Mouse (Mus musculus) G1E-ER4 (cell line): Measurements from ENCODE around the gene Abhd14b. TPM values are rescaled to one million over a fixed set of nuclear protein-coding genes. Genes with fewer than 3 reads are reported as not detected.

Source experiments
- GATA1 ChIP-seq: IDR thresholded peaks from one replicate; pipeline ENCODE4 v1.8.0; 2012; ENCODE audit warnings: low read length, inconsistent platforms
- polyA plus RNA-seq: library from polyadenylated mRNA; stranded (reverse); fragments of >175 nt; gene quantifications from 2 replicates; pipeline ENCODE4 v1.2.3, GENCODE M21; 2012

Gene Abhd14b
- polyA plus RNA-seq, 1 experiment: 1.1 TPM

DNA sequence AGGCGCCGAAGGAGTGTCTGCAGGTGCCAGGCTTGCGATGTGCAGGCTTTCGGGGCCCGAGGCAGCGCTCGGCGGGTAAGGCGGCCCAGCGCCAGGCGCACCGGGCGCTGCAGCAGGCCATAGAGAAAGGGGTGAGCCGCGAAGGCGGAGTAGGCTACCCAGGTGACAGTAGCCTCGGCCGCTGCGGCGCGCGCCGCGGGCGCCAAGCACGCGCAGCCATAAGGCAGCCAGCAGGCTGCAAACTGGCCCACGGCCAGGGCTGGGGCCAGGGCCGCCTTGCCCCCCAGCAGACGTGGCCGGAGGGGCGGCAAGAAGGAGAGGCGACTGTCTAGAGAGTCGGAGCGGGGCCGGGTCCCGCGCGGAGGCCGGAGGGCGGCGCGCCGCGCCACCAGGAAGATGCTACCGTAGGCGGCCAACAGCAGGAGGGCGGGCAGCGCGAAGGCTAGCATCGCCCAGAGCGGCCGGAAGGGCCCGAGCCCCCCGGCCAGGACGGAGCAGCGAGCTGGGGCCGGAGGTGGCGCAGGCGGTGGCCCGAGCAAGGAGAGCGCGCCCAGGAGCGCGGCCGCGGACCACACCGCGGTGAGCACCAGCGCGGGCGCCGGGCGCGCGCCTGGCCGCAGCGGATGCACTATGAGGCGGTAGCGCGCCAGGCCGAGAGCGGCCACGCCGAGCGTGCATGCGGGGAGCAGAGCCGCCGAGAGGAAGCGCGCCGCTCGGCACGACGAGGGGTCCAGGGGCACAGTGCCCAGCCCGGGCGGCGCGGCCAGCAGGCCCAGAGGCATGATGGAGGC is 17.7 kb downstream of the Abhd14b start:
- TF ChIP-seq GATA1: no peak

DNA sequence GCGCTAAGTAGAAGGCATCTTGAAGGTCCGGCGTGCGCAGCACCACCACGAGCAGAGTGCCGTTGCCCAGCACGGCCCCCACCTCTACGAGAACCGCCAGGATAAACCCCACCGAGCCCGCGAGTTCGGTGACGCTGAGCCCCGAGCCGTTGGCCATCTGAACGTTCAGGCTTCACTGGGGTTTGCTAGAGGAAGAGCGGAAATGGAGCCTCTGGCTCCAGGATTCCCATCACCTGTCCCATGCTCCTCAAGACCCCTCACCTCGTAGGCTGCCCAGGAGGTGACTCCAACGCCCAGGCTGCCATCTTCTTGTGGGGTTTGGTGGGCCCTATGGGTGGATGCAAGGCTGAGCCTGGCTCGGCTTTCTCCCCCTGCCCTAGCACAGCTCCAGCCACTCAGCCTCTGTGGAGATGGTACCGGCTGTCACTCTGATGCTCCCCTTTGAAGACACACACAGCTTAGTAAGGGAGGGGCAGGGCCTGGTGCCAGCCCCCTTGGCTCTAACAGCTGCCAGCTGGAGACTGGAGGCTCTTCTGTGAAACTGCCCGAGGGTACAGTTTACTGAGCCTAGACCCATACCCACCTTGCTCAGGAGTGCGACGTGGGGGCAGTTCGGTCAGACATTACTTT is 18.4 kb downstream of the Abhd14b start, which contains the start of gene Gpr62:
Gpr62 (minus strand) TSS at position 368 of the 630 bp plus-strand sequence.
- no peak for TF ChIP-seq GATA1

DNA sequence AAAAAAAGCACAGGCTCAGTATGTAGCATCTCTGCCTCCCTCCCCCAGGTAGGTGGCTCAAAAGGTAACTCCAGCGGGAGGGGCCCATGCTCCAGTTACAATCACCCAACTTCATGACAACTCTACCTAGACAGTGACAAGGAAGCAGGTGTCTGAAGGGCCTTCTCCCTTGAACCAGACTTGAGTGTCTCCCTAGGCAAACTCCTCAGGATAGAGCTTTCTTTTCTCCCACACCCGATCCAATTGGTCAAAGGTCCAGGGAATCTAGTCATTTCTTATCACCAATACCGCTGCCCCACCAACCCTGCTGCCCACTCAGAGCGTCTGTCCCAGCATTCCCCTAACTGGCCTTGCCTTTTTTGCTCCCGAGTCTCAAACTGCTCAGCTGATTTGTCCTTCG is 19.5 kb downstream of the Abhd14b start:
- TF ChIP-seq GATA1: no peak

DNA sequence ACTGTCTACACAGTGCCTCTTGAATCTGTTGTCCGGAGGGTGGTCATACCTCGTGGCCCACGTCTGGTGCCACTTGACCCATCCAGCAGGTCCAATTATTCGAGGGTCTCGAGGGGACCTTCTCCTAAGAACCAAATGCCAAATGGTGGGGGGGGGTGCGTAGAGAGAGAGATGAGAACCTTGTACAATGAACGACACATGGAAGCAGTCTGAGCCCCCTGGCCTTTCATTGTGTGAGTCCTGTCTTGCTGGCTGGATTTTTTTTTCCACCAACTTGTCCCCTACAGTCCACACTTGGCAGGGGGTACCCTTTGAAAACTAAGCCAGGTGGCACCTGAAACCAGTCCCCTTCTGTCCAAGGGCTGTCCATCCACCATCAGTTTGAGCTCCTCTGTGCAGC is 20.5 kb downstream of the Abhd14b start:
- TF ChIP-seq GATA1: no peak

DNA sequence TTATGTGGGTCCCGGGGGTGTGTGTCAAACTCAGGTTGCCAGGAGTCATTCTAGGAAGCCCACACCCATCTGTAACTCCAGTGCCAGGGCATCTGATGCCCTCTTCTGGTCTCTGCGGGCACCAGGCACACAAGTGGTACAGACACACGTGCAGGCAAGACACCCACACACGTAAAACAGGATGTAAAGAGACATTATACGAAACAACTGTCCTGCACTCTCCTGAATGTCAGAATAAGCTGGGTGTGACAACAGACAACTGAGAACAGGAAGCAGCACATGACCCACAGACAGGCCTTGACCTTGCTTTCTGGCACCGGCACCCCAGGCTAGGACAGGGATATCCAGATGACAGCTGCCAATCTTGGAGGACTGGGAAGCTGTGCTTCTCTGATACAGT is 22.1 kb downstream of the Abhd14b start:
- no peak for TF ChIP-seq GATA1

DNA sequence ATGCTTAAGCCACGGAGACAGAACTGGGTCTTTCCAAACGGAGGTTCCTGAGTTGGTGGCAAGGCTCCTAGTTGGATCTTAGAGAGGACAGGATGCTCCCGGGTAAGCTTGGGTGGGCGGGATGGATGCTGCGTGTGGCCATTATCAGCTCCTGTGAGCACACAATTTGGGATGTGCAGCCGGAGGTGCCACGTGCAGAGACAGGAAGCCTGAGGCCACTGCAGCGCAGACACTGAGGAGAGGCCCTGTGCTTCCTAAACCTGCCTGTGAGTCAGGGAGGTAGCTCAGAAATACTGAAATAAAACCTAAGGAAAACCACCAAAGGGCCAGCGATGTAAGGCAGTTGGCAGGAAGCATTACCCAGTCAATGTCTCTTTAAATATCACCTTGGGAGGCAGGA is 22.5 kb downstream of the Abhd14b start:
- TF ChIP-seq GATA1: no peak

DNA sequence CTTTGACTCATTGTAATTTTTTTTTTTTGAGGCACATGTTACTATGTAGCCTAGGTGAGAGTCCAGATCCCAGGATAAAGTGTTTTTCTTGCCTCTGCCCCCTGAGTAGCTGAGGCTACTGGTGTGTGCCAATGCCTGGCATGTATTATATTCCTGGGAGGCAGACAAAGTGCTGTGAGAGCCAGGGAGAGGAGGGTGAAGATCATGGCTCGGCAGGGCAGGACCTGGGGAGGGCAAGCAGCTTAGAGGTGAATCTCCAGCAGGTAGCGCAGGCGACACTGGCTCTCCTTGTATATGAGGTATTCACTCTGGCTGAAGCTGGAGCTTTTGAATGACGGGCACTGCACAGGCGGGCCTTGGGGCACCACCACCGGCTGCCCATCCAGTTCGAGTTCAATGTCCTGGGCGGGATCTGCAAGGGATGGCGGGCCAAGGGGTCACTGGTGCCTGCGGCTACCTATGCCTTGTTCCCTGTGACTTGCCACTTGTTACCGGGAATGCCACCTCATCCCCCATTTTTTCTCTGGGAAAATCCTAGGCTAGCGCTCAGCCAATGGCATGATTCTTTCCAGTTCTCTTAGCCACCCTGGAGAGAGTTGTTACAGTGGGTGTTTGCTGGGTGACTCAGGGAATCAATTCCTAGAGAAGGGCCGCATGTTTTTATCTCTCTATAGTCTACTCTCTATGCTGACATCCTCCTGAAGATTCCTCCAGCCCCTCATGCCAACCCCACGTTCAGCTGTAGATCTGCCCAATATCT is 23.9 kb downstream of the Abhd14b start:
- TF ChIP-seq GATA1: no peak

DNA sequence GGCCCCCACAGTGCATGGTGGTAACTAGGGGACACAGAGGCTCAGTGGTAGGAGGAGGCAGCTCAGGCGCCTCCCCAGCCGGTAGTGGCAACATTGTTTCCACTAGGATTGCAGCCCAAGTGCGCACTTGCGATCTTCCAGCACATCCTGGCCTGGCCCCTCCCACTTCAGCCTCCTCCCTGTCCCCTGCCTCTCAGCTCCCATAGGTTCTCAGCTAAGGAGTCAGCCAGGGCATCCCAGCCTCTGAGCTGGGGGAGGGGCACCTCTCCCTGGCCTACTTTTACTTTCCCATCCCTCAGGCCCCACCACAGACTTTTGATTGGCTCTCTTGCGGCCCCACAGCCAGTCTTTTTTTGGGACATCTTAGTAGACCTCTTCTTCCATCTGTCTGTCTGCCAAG is 24.6 kb downstream of the Abhd14b start:
- no peak for TF ChIP-seq GATA1

DNA sequence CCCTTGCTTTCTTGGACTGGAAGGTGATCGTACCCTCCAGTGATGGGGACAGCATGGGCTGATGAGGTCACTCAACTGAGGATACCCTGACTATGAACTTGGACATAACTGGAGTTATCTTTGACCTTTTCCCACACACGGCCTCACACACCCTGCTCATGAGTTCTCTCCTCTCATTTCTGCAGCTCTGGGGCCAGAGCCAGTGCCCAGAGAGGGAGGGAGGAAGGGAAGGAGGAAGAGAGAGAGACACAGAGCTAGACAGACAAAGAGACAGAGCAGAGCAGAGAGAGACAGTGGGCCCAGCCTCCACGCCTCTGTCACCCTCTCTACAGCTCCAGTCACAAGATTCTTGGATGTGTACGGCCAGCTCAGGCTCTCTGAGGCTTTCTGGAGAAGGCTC is 25.1 kb downstream of the Abhd14b start:
- TF ChIP-seq GATA1: no peak

DNA sequence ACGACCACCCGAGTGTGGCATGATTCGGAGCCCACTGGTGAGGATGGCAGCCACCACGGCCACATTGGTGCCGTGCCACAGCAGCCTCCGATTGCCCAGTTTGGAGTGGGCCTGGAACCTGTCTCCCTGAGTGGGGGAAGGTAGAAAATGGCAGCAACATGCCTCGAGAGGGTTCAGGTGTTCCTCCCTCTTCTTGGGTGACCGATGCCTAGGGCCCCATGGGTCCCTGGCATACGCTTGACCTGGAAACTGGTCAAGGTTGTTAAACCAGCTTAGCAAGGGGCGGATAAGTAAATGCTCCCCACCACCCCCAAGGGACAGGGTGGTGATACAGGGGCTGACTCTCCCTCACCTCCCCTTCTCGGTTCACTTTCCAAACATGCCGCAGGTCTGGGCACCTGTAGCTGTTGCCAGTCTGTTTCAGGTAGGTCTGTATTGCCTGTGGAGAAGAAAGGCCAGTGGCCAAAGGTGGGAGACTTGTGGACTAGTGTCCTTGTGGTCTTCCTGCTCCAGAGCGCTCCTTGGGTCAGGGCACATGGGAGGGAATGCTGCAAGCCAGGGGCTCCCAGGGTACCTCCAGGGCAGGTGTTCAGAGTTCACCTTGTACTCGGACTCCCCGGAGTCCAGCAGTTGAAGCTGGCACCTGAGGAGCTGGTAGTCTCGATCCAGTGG is 26.0 kb downstream of the Abhd14b start:
- no peak for TF ChIP-seq GATA1

DNA sequence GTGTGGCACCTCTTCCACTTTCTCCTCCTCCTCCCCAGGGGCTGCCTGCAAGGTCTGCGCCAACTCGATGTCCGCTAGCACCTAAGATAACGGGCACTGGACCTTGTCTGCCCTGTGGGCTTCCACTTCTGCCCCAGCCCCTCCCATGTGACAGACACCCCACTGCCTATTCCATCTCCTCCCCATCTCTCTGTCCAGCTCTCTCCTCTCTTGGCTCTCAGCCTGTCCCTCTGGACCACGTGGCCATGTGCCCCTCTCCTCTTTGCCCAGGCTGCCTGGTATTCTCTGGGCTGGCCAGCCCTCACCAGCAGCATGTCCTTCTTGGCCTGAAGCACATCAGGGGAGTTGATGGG is 26.5 kb downstream of the Abhd14b start:
- TF ChIP-seq GATA1: no peak

DNA sequence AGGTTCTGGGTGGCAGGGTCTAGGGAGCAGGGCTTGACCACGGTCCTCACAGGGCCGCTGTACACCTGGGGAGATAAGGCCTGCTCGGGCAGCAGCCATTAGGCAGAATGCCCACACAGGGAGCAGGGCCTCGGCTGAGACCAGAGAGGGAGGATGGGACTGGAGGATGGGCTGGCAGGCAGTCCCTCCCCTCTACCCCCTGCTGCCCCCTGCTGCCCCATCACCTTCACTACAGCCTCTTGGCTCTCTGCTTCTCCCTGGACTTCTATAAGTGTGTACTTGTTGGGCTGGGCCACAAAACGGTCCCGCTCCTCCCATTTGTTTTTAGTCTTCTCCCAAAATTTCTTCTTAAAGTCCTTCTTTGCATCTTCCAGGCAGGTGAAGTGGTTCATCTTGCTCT is 27.2 kb downstream of the Abhd14b start:
- TF ChIP-seq GATA1: no peak

DNA sequence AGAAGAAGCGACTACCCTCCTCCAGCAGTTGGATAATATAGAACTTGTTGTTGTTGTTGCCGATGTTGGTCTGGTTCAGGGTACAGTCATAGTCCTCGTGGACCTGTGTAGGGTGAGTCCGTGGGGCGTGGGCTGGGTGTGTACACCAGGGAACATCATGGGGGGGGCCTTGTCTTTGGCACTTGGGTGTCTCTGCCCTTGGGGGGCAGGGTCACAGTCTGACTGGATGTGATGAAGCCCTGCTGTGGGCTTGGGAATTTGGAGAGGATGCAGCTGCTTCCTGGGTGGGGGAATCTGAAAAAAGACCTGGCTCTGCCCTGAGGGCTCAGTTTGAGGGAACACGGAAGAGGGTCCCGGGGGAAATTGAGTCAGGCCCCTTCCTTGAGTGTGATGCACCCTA is 27.8 kb downstream of the Abhd14b start:
- TF ChIP-seq GATA1: no peak

DNA sequence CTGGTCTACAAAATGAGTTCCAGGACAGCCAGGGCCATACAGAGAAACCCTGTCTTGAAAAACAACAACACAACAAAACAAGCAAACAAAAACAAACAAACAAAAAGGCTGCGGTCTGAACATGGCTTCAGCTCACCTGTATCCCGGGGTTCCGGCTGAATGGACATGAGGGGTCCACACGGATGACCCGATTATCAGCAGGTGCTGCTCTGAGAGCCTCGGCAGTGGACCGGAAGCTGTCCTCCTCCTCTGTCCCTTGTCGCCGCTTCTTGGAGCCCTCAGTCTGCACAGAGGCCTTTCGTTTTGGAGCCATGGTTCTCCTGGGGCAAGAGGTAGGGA is 28.4 kb downstream of the Abhd14b start, which contains the start of gene Rrp9:
Rrp9 (plus strand) TSS at position 301 of the 339 bp plus-strand sequence.
- TF ChIP-seq GATA1: no peak

DNA sequence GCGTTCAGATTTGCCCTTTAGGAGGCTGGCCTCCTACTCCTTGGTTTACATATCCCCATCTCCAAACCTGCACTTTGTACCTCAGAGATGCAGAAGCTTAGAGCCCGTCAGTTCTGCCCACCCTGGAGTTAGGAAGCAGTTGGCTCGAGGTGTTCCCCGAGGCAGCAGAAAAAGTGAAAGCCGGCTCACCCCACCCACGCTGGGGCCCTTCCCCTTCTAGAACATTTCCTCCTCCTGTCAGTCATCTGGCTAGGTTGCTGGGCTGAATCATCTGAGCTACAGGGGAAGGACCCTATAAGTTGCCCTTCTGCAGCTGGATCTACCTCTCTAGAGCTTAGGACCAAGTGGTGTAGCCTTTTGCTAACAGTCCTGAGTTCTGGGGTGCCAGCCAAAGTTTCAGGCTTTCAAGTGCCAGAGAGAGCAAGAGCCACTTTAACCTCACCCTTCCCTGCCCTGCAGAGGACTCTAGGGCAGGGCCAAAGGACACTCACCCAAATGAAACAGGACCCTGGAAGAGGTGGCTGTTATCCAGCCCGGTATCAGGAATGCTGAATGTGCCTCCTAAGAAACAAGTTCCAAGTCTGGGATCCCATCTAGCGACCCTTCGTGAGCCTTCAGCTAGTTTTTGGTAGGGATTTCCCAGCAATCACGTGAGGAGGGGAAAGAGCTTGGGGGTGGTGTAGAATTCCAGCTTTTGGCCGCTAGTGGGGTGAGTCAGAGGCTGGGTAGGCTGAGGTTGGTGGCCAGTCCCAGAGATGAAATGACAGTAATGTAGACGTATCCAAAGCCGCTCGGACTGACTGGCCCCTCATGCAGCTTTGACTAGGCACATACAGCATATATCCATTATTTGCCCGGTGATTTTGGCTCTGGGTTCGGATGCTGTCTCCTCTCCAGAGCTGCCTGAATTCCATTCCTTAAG is 29.0 kb downstream of the Abhd14b start:
- no peak for TF ChIP-seq GATA1
